Mouse (Mus musculus) cerebellum, adult 2 months (tissue): ENCODE measurements around the gene Wdr46.

Source experiments
- CTCF ChIP-seq: fragments of 200-500 bp; IDR thresholded peaks from 2 replicates; pipeline ENCODE4 v1.5.1; 2011; ENCODE audit warnings: low read depth, mild to moderate bottlenecking, control low read depth, low read length, moderate library complexity, borderline replicate concordance; ENCODE audit not compliant: insufficient read depth
- POLR2A ChIP-seq: fragments of 200-500 bp; IDR thresholded peaks from 2 replicates; pipeline ENCODE4 v1.6.1; 2011; ENCODE audit warnings: low read length, control low read depth, borderline replicate concordance; ENCODE audit not compliant: insufficient read depth

GRCm38 (mm10) chr17:33953310-33953709, 12.8 kb downstream of the Wdr46 start:
- TF ChIP-seq CTCF (no peak), POLR2A (no peak)
